Mouse (Mus musculus): ENCODE data around the gene Srsf7. TPM values are rescaled to one million over a fixed set of nuclear protein-coding genes. Genes with fewer than 3 reads are reported as not detected.
A peak's percentile ranks its signal among the peaks of the same experiment; 100 is the strongest.
"Not testable (repeated sequence)": the region's sequence is repeated elsewhere in the genome, so short reads cannot be mapped to it uniquely, and the experiment has no call there.

Srsf7 gene
- polyA plus RNA-seq, 1 experiment from 2014 or later, result 784 TPM

- no peak overlapping the region for H3K27ac ChIP-seq
- no peaks in the 10 kb centered on the region for H3K27me3 ChIP-seq
- H3K4me1 ChIP-seq, result no peaks in the 10 kb centered on the region
- no peak overlapping the region for H3K4me3 ChIP-seq (replicated peaks)
- H3K9me3 ChIP-seq, result no peaks in the 10 kb centered on the region
- no peak overlapping the region for H3K9ac ChIP-seq
- H3K36me3 ChIP-seq (replicated peaks), result no peaks in the 10 kb centered on the region
- peak; percentile 65 for ATAC-seq (ENCODE audit: low FRiP score)
- H3K4me2 ChIP-seq, result no peak overlapping the region
Observed at GRCm38 (mm10) chr17:80180468-80180867, 26.6 kb downstream of the Srsf7 start.

- Histone ChIP-seq H3K36me3 (replicated peaks) (no peaks in the 10 kb centered on the region), H3K4me1 (0 out of 2 replicates have a peak, but pooled peaks cover 3% of the 10 kb centered on the region), H3K4me2 (no peak overlapping the region), H3K27ac (no peak overlapping the region), H3K27me3 (no peaks in the 10 kb centered on the region), H3K4me3 (replicated peaks) (no peak overlapping the region), H3K9me3 (no peaks in the 10 kb centered on the region), H3K9ac (no peak overlapping the region)
- under 1% methylated on average over 6 of the region's 6 CpGs for WGBS
- ATAC-seq (ENCODE audit: low FRiP score), result peak; percentile 86
Observed at GRCm38 (mm10) chr17:80179959-80180358, 27.1 kb downstream of the Srsf7 start.

GRCm38 (mm10) chr17:80178846-80179245, 28.3 kb downstream of the Srsf7 start:
- not testable (repeated sequence) for ATAC-seq (ENCODE audit: low FRiP score); H3K4me1 ChIP-seq; H3K36me3 ChIP-seq (replicated peaks); H3K27me3 ChIP-seq; H3K9ac ChIP-seq; H3K27ac ChIP-seq; H3K4me2 ChIP-seq; H3K4me3 ChIP-seq (replicated peaks); H3K9me3 ChIP-seq
- WGBS, result 98% methylated on average over 3 of the region's 3 CpGs

- Histone ChIP-seq H3K9ac (no peak overlapping the region), H3K4me1 (0 out of 2 replicates have a peak, but pooled peaks cover 3% of the 10 kb centered on the region), H3K36me3 (replicated peaks) (no peaks in the 10 kb centered on the region), H3K4me3 (replicated peaks) (no peak overlapping the region), H3K27me3 (no peaks in the 10 kb centered on the region), H3K9me3 (no peaks in the 10 kb centered on the region), H3K4me2 (no peak overlapping the region), H3K27ac (no peak overlapping the region)
- 88% methylated on average over 3 of the region's 3 CpGs for WGBS
- ATAC-seq (ENCODE audit: low FRiP score), result no peak
Observed at GRCm38 (mm10) chr17:80175966-80176365, 31.1 kb downstream of the Srsf7 start.

GRCm38 (mm10) chr17:80175386-80175739, 31.7 kb downstream of the Srsf7 start:
- no peaks in the 10 kb centered on the region for H3K27me3 ChIP-seq
- ATAC-seq (ENCODE audit: low FRiP score), result no peak
- H3K4me1 ChIP-seq, result 0 out of 2 replicates have a peak, but pooled peaks cover 3% of the 10 kb centered on the region
- no peak overlapping the region for H3K4me2 ChIP-seq
- H3K4me3 ChIP-seq (replicated peaks), result no peak overlapping the region
- H3K9ac ChIP-seq, result no peak overlapping the region
- H3K9me3 ChIP-seq, result no peaks in the 10 kb centered on the region
- WGBS, result 69% methylated on average over 4 of the region's 4 CpGs
- no peak overlapping the region for H3K27ac ChIP-seq
- no peaks in the 10 kb centered on the region for H3K36me3 ChIP-seq (replicated peaks)

GRCm38 (mm10) chr17:80174699-80175385, 32.3 kb downstream of the Srsf7 start:
- H3K4me2 ChIP-seq, result no peak overlapping the region
- H3K9ac ChIP-seq, result no peak overlapping the region
- H3K27ac ChIP-seq, result no peak overlapping the region
- ATAC-seq (ENCODE audit: low FRiP score), result no peak
- WGBS, result 82% methylated on average over 19 of the region's 19 CpGs
- no peaks in the 10 kb centered on the region for H3K9me3 ChIP-seq
- 0 out of 2 replicates have a peak, but pooled peaks cover 3% of the 10 kb centered on the region for H3K4me1 ChIP-seq
- H3K4me3 ChIP-seq (replicated peaks), result no peak overlapping the region
- H3K36me3 ChIP-seq (replicated peaks), result no peaks in the 10 kb centered on the region
- H3K27me3 ChIP-seq, result no peaks in the 10 kb centered on the region

- 0 out of 2 replicates have a peak, but pooled peaks cover 3% of the 10 kb centered on the region for H3K4me1 ChIP-seq
- H3K27ac ChIP-seq, result no peak overlapping the region
- H3K36me3 ChIP-seq (replicated peaks), result no peaks in the 10 kb centered on the region
- no peak overlapping the region for H3K9ac ChIP-seq
- no peak for ATAC-seq (ENCODE audit: low FRiP score)
- WGBS, result 90% methylated on average over 3 of the region's 3 CpGs
- H3K4me3 ChIP-seq (replicated peaks), result no peak overlapping the region
- no peaks in the 10 kb centered on the region for H3K9me3 ChIP-seq
- no peak overlapping the region for H3K4me2 ChIP-seq
- H3K27me3 ChIP-seq, result no peaks in the 10 kb centered on the region
Observed at GRCm38 (mm10) chr17:80174146-80174545, 33.0 kb downstream of the Srsf7 start.

GRCm38 (mm10) chr17:80173708-80174107, 33.4 kb downstream of the Srsf7 start:
- H3K27ac ChIP-seq, result no peak overlapping the region
- H3K9ac ChIP-seq, result no peak overlapping the region
- peaks cover 7% of the 10 kb centered on the region for H3K4me1 ChIP-seq
- H3K27me3 ChIP-seq, result no peaks in the 10 kb centered on the region
- no peaks in the 10 kb centered on the region for H3K36me3 ChIP-seq (replicated peaks)
- H3K9me3 ChIP-seq, result no peaks in the 10 kb centered on the region
- 100% methylated on average over 2 of the region's 2 CpGs for WGBS
- H3K4me2 ChIP-seq, result no peak overlapping the region
- no peak for ATAC-seq (ENCODE audit: low FRiP score)
- no peak overlapping the region for H3K4me3 ChIP-seq (replicated peaks)

GRCm38 (mm10) chr17:80172761-80173160, 34.3 kb downstream of the Srsf7 start:
- no peak for ATAC-seq (ENCODE audit: low FRiP score)
- 94% methylated on average over 5 of the region's 5 CpGs for WGBS

GRCm38 (mm10) chr17:80171948-80172347, 35.2 kb downstream of the Srsf7 start:
- H3K9ac ChIP-seq, result no peak overlapping the region
- no peaks in the 10 kb centered on the region for H3K9me3 ChIP-seq
- WGBS, result 95% methylated on average over 4 of the region's 4 CpGs
- H3K4me2 ChIP-seq, result no peak overlapping the region
- H3K36me3 ChIP-seq (replicated peaks), result no peaks in the 10 kb centered on the region
- peaks cover 20% of the 10 kb centered on the region for H3K4me1 ChIP-seq
- no peak overlapping the region for H3K27ac ChIP-seq
- ATAC-seq (ENCODE audit: low FRiP score), result no peak
- no peak overlapping the region for H3K4me3 ChIP-seq (replicated peaks)
- no peaks in the 10 kb centered on the region for H3K27me3 ChIP-seq

More at GRCm38 (mm10) chr17:80172761-80173160, 34.3 kb downstream of the Srsf7 start:
- peaks cover 16% of the 10 kb centered on the region for H3K4me1 ChIP-seq
- H3K27ac ChIP-seq, result no peak overlapping the region
- no peaks in the 10 kb centered on the region for H3K36me3 ChIP-seq (replicated peaks)
- no peak overlapping the region for H3K4me2 ChIP-seq
- H3K27me3 ChIP-seq, result no peaks in the 10 kb centered on the region
- H3K9me3 ChIP-seq, result no peaks in the 10 kb centered on the region
- no peak overlapping the region for H3K4me3 ChIP-seq (replicated peaks)
- no peak overlapping the region for H3K9ac ChIP-seq

GRCm38 (mm10) chr17:80170951-80171350, 36.2 kb downstream of the Srsf7 start:
- H3K4me2 ChIP-seq, result no peak overlapping the region
- no peaks in the 10 kb centered on the region for H3K27me3 ChIP-seq
- H3K27ac ChIP-seq, result no peak overlapping the region
- ATAC-seq (ENCODE audit: low FRiP score), result no peak
- no peak overlapping the region for H3K9ac ChIP-seq
- WGBS, result 94% methylated on average over 7 of the region's 7 CpGs
- H3K9me3 ChIP-seq, result no peaks in the 10 kb centered on the region
- peaks cover 20% of the 10 kb centered on the region for H3K4me1 ChIP-seq
- no peaks in the 10 kb centered on the region for H3K36me3 ChIP-seq (replicated peaks)
- no peak overlapping the region for H3K4me3 ChIP-seq (replicated peaks)

- no peak overlapping the region for H3K9ac ChIP-seq
- no peak overlapping the region for H3K4me3 ChIP-seq (replicated peaks)
- H3K27me3 ChIP-seq, result no peaks in the 10 kb centered on the region
- 95% methylated on average over 6 of the region's 6 CpGs for WGBS
- no peaks in the 10 kb centered on the region for H3K36me3 ChIP-seq (replicated peaks)
- H3K4me1 ChIP-seq, result peaks cover 16% of the 10 kb centered on the region
- ATAC-seq (ENCODE audit: low FRiP score), result no peak
- no peak overlapping the region for H3K27ac ChIP-seq
- no peak overlapping the region for H3K4me2 ChIP-seq
- no peaks in the 10 kb centered on the region for H3K9me3 ChIP-seq
Observed at GRCm38 (mm10) chr17:80169792-80170191, 37.3 kb downstream of the Srsf7 start.

All from forebrain, embryonic 12.5 days (tissue).